Mouse (Mus musculus) B cell, adult 67 days (primary cell): ENCODE data around the gene Cryz. TPM values are rescaled to one million over a fixed set of nuclear protein-coding genes. Genes with fewer than 3 reads are reported as not detected.

Experiments used
- total RNA-seq, 2 experiments: library from RNA; stranded (reverse); gene quantifications; 4 replicates each; pipeline ENCODE4 v1.2.4; 2023

The Cryz gene
- total RNA-seq, result 1 to 10 TPM; 3.3 to 4.4 TPM

GRCm38 (mm10) chr3:154596488-154596933 lies at the start of gene Cryz:
TSS of gene Cryz (plus strand) at chr3:154596711.

GRCm38 (mm10) chr3:154596934-154597554 lies 533 bp downstream of the Cryz start, which contains the start of gene Tyw3:
TSS of gene Tyw3 (minus strand) at chr3:154597104.

GRCm38 (mm10) chr3:154663545-154663944 lies 67.0 kb downstream of the Cryz start, which contains the start of gene Erich3:
TSS of gene Erich3 (plus strand) at chr3:154663859.

Other genes starting within 250 kb of the Cryz start
- gene Tyw3, start 393 bp downstream of the Cryz start, total RNA-seq, result 1 to 10 TPM; 3.1 to 5.7 TPM
- not detected for gene Erich3, start 67.1 kb downstream of the Cryz start, total RNA-seq